Mouse (Mus musculus): ENCODE measurements at regions not wholly inside any gene's neighbourhood (a gene's known extent, or its start where the extent isn't known, plus 50 kb on each side); places are given as distances from the start of the nearest gene placed in this dataset.

- Histone ChIP-seq H3K36me3 (ENCODE audit: control insufficient read depth, insufficient read depth, low read length) (no peaks in the 10 kb centered on the region), H3K4me1 (ENCODE audit: control insufficient read depth, insufficient read depth, low read length) (no peaks in the 10 kb centered on the region), H3K27me3 (replicated peaks; ENCODE audit: control insufficient read depth, insufficient read depth, low read length) (no peaks in the 10 kb centered on the region), H3K27ac (ENCODE audit: insufficient read depth, low read depth, low read length) (no peak overlapping the region), H3K4me3 (ENCODE audit: insufficient read depth, low read depth, low read length) (no peak overlapping the region)
- no peak for TF ChIP-seq POLR2A (IDR thresholded peaks at IDR 0.05; ENCODE audit: low read depth, low read length)
- no peak for TF ChIP-seq CTCF (conservative IDR thresholded peaks at IDR 0.05; ENCODE audit: insufficient read depth, insufficient read length, low read depth, low read length)
- no peak for DNase-seq
- WGBS, result 22% methylated on average over 10 of the region's 10 CpGs
These were observed 79.1 kb upstream of the 1700021F07Rik start for GRCm38 (mm10) chr2:173443262-173443661.

DNA sequence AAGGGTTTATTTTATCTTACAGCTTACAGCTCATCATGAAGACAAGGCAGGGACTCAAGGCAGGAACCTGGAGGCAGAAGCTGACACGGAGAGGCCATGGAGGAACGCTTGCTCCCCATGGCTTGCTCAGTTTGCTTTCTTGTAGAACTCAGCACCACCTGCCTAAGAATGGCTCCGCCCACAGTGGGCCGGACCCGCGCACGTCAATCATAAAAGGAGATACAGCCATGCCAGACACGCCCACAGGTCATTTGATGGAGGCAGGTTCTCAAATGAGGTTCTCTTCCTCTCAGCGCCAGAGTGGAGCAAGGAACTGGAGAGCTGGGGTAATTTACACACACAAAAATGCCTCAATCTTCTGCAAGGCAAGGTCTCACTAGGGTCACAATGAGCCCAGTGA, 78.0 kb upstream of the 1700021F07Rik start:
- H3K36me3 ChIP-seq (ENCODE audit: control insufficient read depth, insufficient read depth, low read length), result no peaks in the 10 kb centered on the region

DNA sequence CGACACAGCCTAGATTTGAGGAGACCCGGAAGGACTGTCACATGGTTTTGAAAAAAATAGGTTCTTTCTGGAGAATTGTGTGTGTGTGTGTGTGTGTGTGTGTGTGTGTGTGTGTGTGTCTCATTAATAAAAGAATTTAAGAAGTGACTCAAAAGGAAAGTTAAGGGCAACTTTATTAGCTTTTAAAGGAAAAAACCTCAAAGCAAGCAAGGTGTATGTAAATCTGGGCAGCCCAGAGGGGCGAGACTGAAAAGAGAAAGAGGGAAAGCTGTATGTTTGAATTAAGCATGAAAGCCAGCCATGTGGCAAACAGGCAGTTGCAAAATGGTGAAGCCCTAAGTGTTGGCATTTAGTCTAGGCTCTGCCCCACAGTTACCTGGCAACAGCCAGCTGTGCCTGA, 77.3 kb upstream of the 1700021F07Rik start:
- Histone ChIP-seq H3K4me3 (ENCODE audit: insufficient read depth, low read depth, low read length) (no peak overlapping the region), H3K36me3 (ENCODE audit: control insufficient read depth, insufficient read depth, low read length) (no peaks in the 10 kb centered on the region), H3K27me3 (replicated peaks; ENCODE audit: control insufficient read depth, insufficient read depth, low read length) (no peaks in the 10 kb centered on the region), H3K4me1 (ENCODE audit: control insufficient read depth, insufficient read depth, low read length) (no peaks in the 10 kb centered on the region), H3K27ac (ENCODE audit: insufficient read depth, low read depth, low read length) (no peak overlapping the region)
- 94% methylated on average over 3 of the region's 3 CpGs for WGBS
- TF ChIP-seq POLR2A (IDR thresholded peaks at IDR 0.05; ENCODE audit: low read depth, low read length) (no peak), CTCF (conservative IDR thresholded peaks at IDR 0.05; ENCODE audit: insufficient read depth, insufficient read length, low read depth, low read length) (no peak)
- DNase-seq, result no peak

More for the DNA sequence above, 78.0 kb upstream of the 1700021F07Rik start:
- no peak overlapping the region for H3K4me3 ChIP-seq (ENCODE audit: insufficient read depth, low read depth, low read length)
- DNase-seq, result no peak
- no peaks in the 10 kb centered on the region for H3K4me1 ChIP-seq (ENCODE audit: control insufficient read depth, insufficient read depth, low read length)
- H3K27ac ChIP-seq (ENCODE audit: insufficient read depth, low read depth, low read length), result no peak overlapping the region
- TF ChIP-seq CTCF (conservative IDR thresholded peaks at IDR 0.05; ENCODE audit: insufficient read depth, insufficient read length, low read depth, low read length) (no peak), POLR2A (IDR thresholded peaks at IDR 0.05; ENCODE audit: low read depth, low read length) (no peak)
- no peaks in the 10 kb centered on the region for H3K27me3 ChIP-seq (replicated peaks; ENCODE audit: control insufficient read depth, insufficient read depth, low read length)
- WGBS, result 84% methylated on average over 9 of the region's 9 CpGs

GRCm38 (mm10) chr2:173448546-173449187, 73.7 kb upstream of the 1700021F07Rik start:
- TF ChIP-seq POLR2A (IDR thresholded peaks at IDR 0.05; ENCODE audit: low read depth, low read length) (no peak), CTCF (conservative IDR thresholded peaks at IDR 0.05; ENCODE audit: insufficient read depth, insufficient read length, low read depth, low read length) (no peak)
- DNase-seq, result no peak

DNA sequence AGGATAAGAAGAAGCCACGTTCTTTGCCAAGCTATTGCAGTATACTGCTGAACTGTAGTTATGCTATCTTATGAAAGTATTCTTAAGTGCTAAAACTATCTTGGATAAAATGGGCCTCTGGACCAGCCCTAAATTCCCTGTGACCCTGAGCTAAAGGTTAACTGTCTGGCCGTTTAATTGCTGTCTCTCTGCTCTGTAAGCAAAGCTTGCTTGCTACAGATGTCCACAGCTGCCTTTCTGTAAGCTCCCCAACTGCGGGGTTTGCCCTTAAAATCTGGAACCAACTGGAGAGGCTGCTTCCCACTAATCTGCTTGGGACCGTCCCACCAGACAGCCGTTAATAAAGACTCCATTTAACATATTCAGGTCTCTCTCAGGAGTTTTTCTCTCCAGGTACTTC, 73.2 kb upstream of the 1700021F07Rik start:
- H3K36me3 ChIP-seq (ENCODE audit: control insufficient read depth, insufficient read depth, low read length), result no peaks in the 10 kb centered on the region
- no peak overlapping the region for H3K27ac ChIP-seq (ENCODE audit: insufficient read depth, low read depth, low read length)
- no peaks in the 10 kb centered on the region for H3K27me3 ChIP-seq (replicated peaks; ENCODE audit: control insufficient read depth, insufficient read depth, low read length)
- DNase-seq, result peak; percentile 70
- no peak overlapping the region for H3K4me3 ChIP-seq (ENCODE audit: insufficient read depth, low read depth, low read length)
- 60% methylated on average over 5 of the region's 5 CpGs for WGBS
- H3K4me1 ChIP-seq (ENCODE audit: control insufficient read depth, insufficient read depth, low read length), result no peaks in the 10 kb centered on the region
- TF ChIP-seq CTCF (conservative IDR thresholded peaks at IDR 0.05; ENCODE audit: insufficient read depth, insufficient read length, low read depth, low read length), result no peak
- no peak for TF ChIP-seq POLR2A (IDR thresholded peaks at IDR 0.05; ENCODE audit: low read depth, low read length)

More at GRCm38 (mm10) chr2:173448546-173449187, 73.7 kb upstream of the 1700021F07Rik start:
- no peak overlapping the region for H3K4me3 ChIP-seq (ENCODE audit: insufficient read depth, low read depth, low read length)
- WGBS, result 80% methylated on average over 11 of the region's 11 CpGs
- no peak overlapping the region for H3K27ac ChIP-seq (ENCODE audit: insufficient read depth, low read depth, low read length)
- no peaks in the 10 kb centered on the region for H3K4me1 ChIP-seq (ENCODE audit: control insufficient read depth, insufficient read depth, low read length)
- H3K27me3 ChIP-seq (replicated peaks; ENCODE audit: control insufficient read depth, insufficient read depth, low read length), result no peaks in the 10 kb centered on the region
- H3K36me3 ChIP-seq (ENCODE audit: control insufficient read depth, insufficient read depth, low read length), result no peaks in the 10 kb centered on the region

DNA sequence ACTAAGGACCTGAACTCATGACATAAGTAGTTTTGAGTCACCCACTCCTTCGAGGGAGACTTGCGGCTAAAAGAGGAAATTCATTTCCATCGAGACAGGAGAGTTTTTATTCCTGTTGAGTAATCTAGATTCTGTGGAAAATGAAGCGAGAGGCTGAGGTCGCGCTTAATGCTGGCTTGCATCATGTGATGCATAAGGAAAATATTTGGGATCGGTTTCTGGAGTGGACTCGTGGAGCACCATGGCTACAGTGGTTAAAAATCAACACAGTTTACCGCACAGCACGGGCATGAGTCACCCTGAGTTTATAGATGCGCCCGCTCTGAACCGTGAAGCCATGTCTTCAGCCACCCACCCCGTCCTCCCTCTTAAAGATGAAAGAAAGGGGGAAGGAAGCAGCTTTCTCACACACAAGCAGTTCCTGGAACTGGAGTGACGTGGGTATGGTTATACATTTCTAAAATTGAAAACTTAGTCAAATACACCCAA, 70.3 kb upstream of the 1700021F07Rik start:
- H3K36me3 ChIP-seq (ENCODE audit: control insufficient read depth, insufficient read depth, low read length), result no peaks in the 10 kb centered on the region
- H3K4me3 ChIP-seq (ENCODE audit: insufficient read depth, low read depth, low read length), result no peak overlapping the region
- H3K4me1 ChIP-seq (ENCODE audit: control insufficient read depth, insufficient read depth, low read length), result no peaks in the 10 kb centered on the region
- WGBS, result 33% methylated on average over 15 of the region's 15 CpGs
- no peak overlapping the region for H3K27ac ChIP-seq (ENCODE audit: insufficient read depth, low read depth, low read length)
- TF ChIP-seq POLR2A (IDR thresholded peaks at IDR 0.05; ENCODE audit: low read depth, low read length) (no peak), CTCF (conservative IDR thresholded peaks at IDR 0.05; ENCODE audit: insufficient read depth, insufficient read length, low read depth, low read length) (no peak)
- DNase-seq, result peak; percentile 17
- no peaks in the 10 kb centered on the region for H3K27me3 ChIP-seq (replicated peaks; ENCODE audit: control insufficient read depth, insufficient read depth, low read length)

- Histone ChIP-seq H3K4me1 (ENCODE audit: control insufficient read depth, insufficient read depth, low read length) (no peaks in the 10 kb centered on the region), H3K36me3 (ENCODE audit: control insufficient read depth, insufficient read depth, low read length) (no peaks in the 10 kb centered on the region), H3K4me3 (ENCODE audit: insufficient read depth, low read depth, low read length) (no peak overlapping the region), H3K27ac (ENCODE audit: insufficient read depth, low read depth, low read length) (no peak overlapping the region), H3K27me3 (replicated peaks; ENCODE audit: control insufficient read depth, insufficient read depth, low read length) (no peaks in the 10 kb centered on the region)
- TF ChIP-seq POLR2A (IDR thresholded peaks at IDR 0.05; ENCODE audit: low read depth, low read length) (no peak), CTCF (conservative IDR thresholded peaks at IDR 0.05; ENCODE audit: insufficient read depth, insufficient read length, low read depth, low read length) (no peak)
- 87% methylated on average over 4 of the region's 4 CpGs for WGBS
- no peak for DNase-seq
These were observed 69.6 kb upstream of the 1700021F07Rik start for GRCm38 (mm10) chr2:173452800-173453199.
